Mouse (Mus musculus) heart, embryonic 11.5 days (tissue): ENCODE measurements around the gene H2-Ob. TPM values are rescaled to one million over a fixed set of nuclear protein-coding genes. Genes with fewer than 3 reads are reported as not detected.

Experiments
- ATAC-seq: fragments of 200-750 bp; cut with Nextera tagmentation; replicated peaks from 2 replicates; pipeline ENCODE4 v1.8.0; 2017; ENCODE audit warnings: moderate library complexity; ENCODE audit not compliant: insufficient number of reproducible peaks, low FRiP score, low TSS enrichment
- H3K27ac ChIP-seq: fragments of 300-500 bp; sonication (generic); 2 replicates; pipeline ENCODE4 v1.5.1; 2014; ENCODE audit warnings: mild to moderate bottlenecking, low read depth, low read length
- H3K27me3 ChIP-seq: fragments of 300-500 bp; sonication (generic); 2 replicates; pipeline ENCODE4 v1.6.1; 2014; ENCODE audit warnings: mild to moderate bottlenecking, low read length, mixed read lengths; ENCODE audit not compliant: control insufficient read depth, insufficient read depth
- H3K36me3 ChIP-seq: fragments of 300-500 bp; sonication (generic); 2 replicates; pipeline ENCODE4 v1.6.1; 2014; ENCODE audit warnings: mild to moderate bottlenecking, low read length, moderate library complexity, mixed read lengths; ENCODE audit not compliant: control insufficient read depth, insufficient read depth
- H3K4me1 ChIP-seq: fragments of 300-500 bp; sonication (generic); 2 replicates; pipeline ENCODE4 v1.6.1; 2014; ENCODE audit warnings: low read length; ENCODE audit not compliant: control insufficient read depth, insufficient read depth
- H3K4me2 ChIP-seq: fragments of 300-500 bp; sonication (generic); 2 replicates; pipeline ENCODE4 v1.6.1; 2014; ENCODE audit warnings: mild to moderate bottlenecking, moderate library complexity
- H3K4me3 ChIP-seq: fragments of 300-500 bp; sonication (generic); 2 replicates; pipeline ENCODE4 v1.5.1; 2014; ENCODE audit warnings: low read depth, low read length
- H3K9ac ChIP-seq: fragments of 300-500 bp; sonication (generic); 2 replicates; pipeline ENCODE4 v1.6.1; 2014; ENCODE audit warnings: mild to moderate bottlenecking, low read depth, low read length, moderate library complexity
- H3K9me3 ChIP-seq: fragments of 300-500 bp; sonication (generic); replicated peaks from 2 replicates; pipeline ENCODE4 v1.6.1; 2016; ENCODE audit warnings: low read length; ENCODE audit not compliant: control insufficient read depth
- WGBS: fragments of 180-500 bp; shearing (Covaris S2); extraction: QIAGEN DNeasy Blood & Tissue Kit; methylation state at CpG from one replicate; pipeline ENCODE4 v1.1.7; 2014; ENCODE audit not compliant: insufficient replicate concordance; 5-methylcytosine and 5-hydroxymethylcytosine counted together
- polyA plus RNA-seq: library from polyadenylated mRNA; unstranded; fragments of >200 nt; fragmentation: Nextera tagmentation; extraction: Ambion mirVana; gene quantifications from 2 replicates; pipeline ENCODE4 v1.2.1, GENCODE M21; 2014

H2-Ob gene
- polyA plus RNA-seq, 1 experiment from 2014 or later: not detected

- no peaks in the 10 kb centered on the region for H3K36me3 ChIP-seq
- peak overlapping the region; percentile 63 for H3K9ac ChIP-seq
- H3K4me2 ChIP-seq: peak overlapping the region; percentile 97
- no peaks in the 10 kb centered on the region; the same call in 1 of the 2 replicates for H3K9me3 ChIP-seq
- H3K27me3 ChIP-seq: peaks cover 45% of the 10 kb centered on the region
- ATAC-seq: no peak; the same call in 1 of the 2 replicates
- H3K4me1 ChIP-seq: peaks cover 11% of the 10 kb centered on the region; the same call in 1 of the 2 replicates
- no peak overlapping the region for H3K27ac ChIP-seq
- peak overlapping the region; percentile 81 for H3K4me3 ChIP-seq
- 12% methylated on average over 18 of the region's 18 CpGs for WGBS
Observed at GRCm38 (mm10) chr17:34205021-34205745, 33.5 kb upstream of the H2-Ob start.

- Histone ChIP-seq H3K36me3 (no peaks in the 10 kb centered on the region), H3K9me3 (no peaks in the 10 kb centered on the region; the same call in 1 of the 2 replicates), H3K4me2 (peak overlapping the region; percentile 97), H3K4me3 (peak overlapping the region; percentile 81), H3K27ac (no peak overlapping the region), H3K27me3 (peaks cover 44% of the 10 kb centered on the region), H3K4me1 (peaks cover 11% of the 10 kb centered on the region; the same call in 1 of the 2 replicates), H3K9ac (no peak overlapping the region)
- 11% methylated on average over 9 of the region's 9 CpGs for WGBS
- ATAC-seq: no peak
Observed at GRCm38 (mm10) chr17:34205746-34206176, 32.9 kb upstream of the H2-Ob start.

GRCm38 (mm10) chr17:34206731-34207130, 32.0 kb upstream of the H2-Ob start:
- Histone ChIP-seq H3K9me3 (no peaks in the 10 kb centered on the region; the same call in 1 of the 2 replicates), H3K4me3 (no peak overlapping the region), H3K4me2 (no peak overlapping the region), H3K27me3 (peaks cover 46% of the 10 kb centered on the region), H3K36me3 (no peaks in the 10 kb centered on the region), H3K4me1 (peaks cover 11% of the 10 kb centered on the region; the same call in 1 of the 2 replicates), H3K27ac (no peak overlapping the region), H3K9ac (no peak overlapping the region)
- 77% methylated on average over 5 of the region's 5 CpGs for WGBS
- no peak for ATAC-seq

- Histone ChIP-seq H3K4me2 (no peak overlapping the region), H3K9me3 (no peaks in the 10 kb centered on the region; the same call in 1 of the 2 replicates), H3K9ac (no peak overlapping the region), H3K27ac (no peak overlapping the region), H3K4me3 (no peak overlapping the region), H3K27me3 (peaks cover 52% of the 10 kb centered on the region), H3K4me1 (peaks cover 11% of the 10 kb centered on the region; the same call in 1 of the 2 replicates), H3K36me3 (no peaks in the 10 kb centered on the region)
- ATAC-seq: no peak
- 56% methylated on average over 3 of the region's 3 CpGs for WGBS
Observed at GRCm38 (mm10) chr17:34207456-34207855, 31.2 kb upstream of the H2-Ob start.

- no peak for ATAC-seq
- H3K27me3 ChIP-seq: peaks cover 56% of the 10 kb centered on the region
- no peak overlapping the region for H3K4me3 ChIP-seq
Observed at GRCm38 (mm10) chr17:34207866-34208265, 30.8 kb upstream of the H2-Ob start.

GRCm38 (mm10) chr17:34208421-34208820, 30.3 kb upstream of the H2-Ob start:
- Histone ChIP-seq H3K4me2 (no peak overlapping the region), H3K9ac (no peak overlapping the region), H3K27ac (no peak overlapping the region), H3K4me1 (peaks cover 11% of the 10 kb centered on the region; the same call in 1 of the 2 replicates), H3K9me3 (no peaks in the 10 kb centered on the region; the same call in 1 of the 2 replicates), H3K36me3 (no peaks in the 10 kb centered on the region), H3K27me3 (peaks cover 57% of the 10 kb centered on the region), H3K4me3 (no peak overlapping the region)
- ATAC-seq: no peak
- WGBS: 20% methylated on average over 10 of the region's 10 CpGs

More at GRCm38 (mm10) chr17:34207866-34208265, 30.8 kb upstream of the H2-Ob start:
- H3K27ac ChIP-seq: no peak overlapping the region
- no peaks in the 10 kb centered on the region for H3K36me3 ChIP-seq
- no peak overlapping the region for H3K4me2 ChIP-seq
- no peaks in the 10 kb centered on the region; the same call in 1 of the 2 replicates for H3K9me3 ChIP-seq
- 94% methylated on average over 9 of the region's 9 CpGs for WGBS
- peaks cover 11% of the 10 kb centered on the region; the same call in 1 of the 2 replicates for H3K4me1 ChIP-seq
- H3K9ac ChIP-seq: no peak overlapping the region

GRCm38 (mm10) chr17:34209680-34210079, 29.0 kb upstream of the H2-Ob start:
- WGBS: 39% methylated on average over 3 of the region's 3 CpGs
- Histone ChIP-seq H3K4me2 (no peak overlapping the region), H3K36me3 (no peaks in the 10 kb centered on the region), H3K9ac (no peak overlapping the region), H3K9me3 (no peaks in the 10 kb centered on the region; the same call in 1 of the 2 replicates), H3K27ac (no peak overlapping the region), H3K4me3 (no peak overlapping the region), H3K27me3 (peaks cover 64% of the 10 kb centered on the region), H3K4me1 (peaks cover 11% of the 10 kb centered on the region; the same call in 1 of the 2 replicates)
- ATAC-seq: no peak

GRCm38 (mm10) chr17:34210599-34210998, 28.1 kb upstream of the H2-Ob start:
- Histone ChIP-seq H3K36me3 (no peaks in the 10 kb centered on the region), H3K27ac (no peak overlapping the region), H3K4me3 (no peak overlapping the region), H3K4me2 (no peak overlapping the region), H3K27me3 (peaks cover 61% of the 10 kb centered on the region), H3K9me3 (no peaks in the 10 kb centered on the region; the same call in 1 of the 2 replicates), H3K4me1 (peaks cover 2% of the 10 kb centered on the region; the same call in 1 of the 2 replicates), H3K9ac (no peak overlapping the region)
- ATAC-seq: no peak
- 62% methylated on average over 3 of the region's 3 CpGs for WGBS
